21 mouse cellular contexts compared by ENCODE assay signal in the genomic region with DNA sequence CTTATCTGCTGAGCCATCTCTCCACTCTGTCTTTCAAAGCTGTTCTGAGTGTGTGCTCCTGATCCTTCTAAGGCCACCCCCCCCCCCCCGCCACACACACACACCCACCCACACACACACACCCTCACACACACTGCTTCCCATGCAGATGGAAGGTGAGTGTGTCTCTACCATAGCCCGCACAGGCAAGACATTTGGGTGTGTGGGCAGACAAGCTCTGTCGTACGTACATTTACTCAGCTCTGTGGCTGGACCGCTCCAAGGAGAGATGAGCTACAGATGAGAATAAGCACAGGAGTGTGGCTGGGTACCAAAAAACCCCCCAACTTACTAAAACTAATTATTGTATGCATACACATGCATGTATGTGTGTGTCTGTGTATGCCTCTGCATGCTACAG. TPM values are rescaled to one million over a fixed set of nuclear protein-coding genes. Genes with fewer than 3 reads are reported as not detected.
DNase-seq lines count a peak whose midpoint lies in the region; ATAC-seq lines count a peak whose summit lies in the region.
"Had no signal": no experiment of that assay in that cellular context is flagged by ENCODE, and none has a peak within 500 bp of the region (broad histone marks: within the 10 kb centered on the region; RNA-seq: fewer than 3 reads in every experiment).

No protein-coding gene starts in this region.

- no peak for DNase-seq in frontal cortex, postnatal 14 days (ENCODE audit: low spot score in 2 of 2)
- DNase-seq in layer of hippocampus, adult 9-11 months: peak; percentile 68
- DNase-seq in layer of hippocampus, postnatal 14 days (ENCODE audit: low spot score in 2 of 2): no peak
- peak; percentile 64 for DNase-seq in brain, adult 2 months (ENCODE audit: low read depth, low spot score)
- peak; percentile 55 for DNase-seq in telencephalon, adult 2 months (ENCODE audit: low read depth, low spot score)
- DNase-seq: adrenal gland, adult 8-10 months; adrenal gland, postnatal 14 days; adrenal gland, postnatal 36 days; B cell, adult 2 months; cerebellum, adult 11 months; cerebellum, adult 18-20 months; cerebellum, adult 9-10 months; cerebellum, postnatal 10 days; cerebellum, postnatal 25 days had no signal

- ATAC-seq in frontal cortex, adult (ENCODE audit: low TSS enrichment): peak; percentile 86
- no peak for ATAC-seq in erythroid progenitor cell, adult 5-6 weeks (replicated peaks; ENCODE audit: low FRiP score, poor library complexity, severe bottlenecking)
- ATAC-seq: activated CD4-positive, CD25-positive, alpha-beta regulatory T cell, adult 4 months; CD4-positive, CD25-positive, alpha-beta regulatory T cell, adult 4 months; forebrain, embryonic 14.5 days; forebrain, embryonic 16.5 days; Patski had no signal

RNA-seq across cellular contexts. Expression of a gene that starts 37.8 kb away (rescaled TPM):
- 10 to 100 TPM; 44.1 to 45.2 TPM for total RNA-seq in layer of hippocampus, postnatal 14 days (2021)
- 107 and 136 TPM in 2 replicates for total RNA-seq in erythroid progenitor cell, adult 5-6 weeks (2015; ENCODE audit: low replicate concordance)
- 57.0 and 72.9 TPM in 2 replicates for total RNA-seq in erythroid progenitor cell, adult 5-6 weeks (2017; ENCODE audit: low replicate concordance)

RNA-seq across cellular contexts. Expression of a gene that starts 38.1 kb away (rescaled TPM):
- 1 to 10 TPM in 1 of 2 experiments, under 1 TPM in 1; 0.52 to 2.4 TPM for total RNA-seq in layer of hippocampus, postnatal 14 days (2021)
- total RNA-seq in erythroid progenitor cell, adult 5-6 weeks (2015; ENCODE audit: low replicate concordance): 2.5 TPM in 1 of 2 replicates, not detected in the other
- total RNA-seq in erythroid progenitor cell, adult 5-6 weeks (2017; ENCODE audit: low replicate concordance): 3.1 and 3.3 TPM in 2 replicates

RNA-seq across cellular contexts. Expression of a gene that starts 39.7 kb away (rescaled TPM):
- 1 to 10 TPM; 7.9 to 8.4 TPM for total RNA-seq in layer of hippocampus, postnatal 14 days (2021)
- total RNA-seq in erythroid progenitor cell, adult 5-6 weeks (2015; ENCODE audit: low replicate concordance): 3.4 and 5.0 TPM in 2 replicates
- total RNA-seq in erythroid progenitor cell, adult 5-6 weeks (2017; ENCODE audit: low replicate concordance): 3.0 and 6.7 TPM in 2 replicates

RNA-seq across cellular contexts. Expression of a gene that starts 47.2 kb away (rescaled TPM):
- total RNA-seq in layer of hippocampus, postnatal 14 days (2021): 10 to 100 TPM; 69.9 to 76.1 TPM
- total RNA-seq in erythroid progenitor cell, adult 5-6 weeks (2015; ENCODE audit: low replicate concordance): 1.1 and 2.1 TPM in 2 replicates
- 2.0 and 3.9 TPM in 2 replicates for total RNA-seq in erythroid progenitor cell, adult 5-6 weeks (2017; ENCODE audit: low replicate concordance)

Comparison
In these comparisons a context has a peak if more than half of its experiments do, and no peak if none do; other contexts are left out.
1. DNase-seq: peak in layer of hippocampus, adult 9-11 months (single experiment), brain, adult 2 months (single experiment) and telencephalon, adult 2 months (single experiment); none in frontal cortex, postnatal 14 days (0 of 2) and layer of hippocampus, postnatal 14 days (0 of 2).